Mouse (Mus musculus): Measurements from ENCODE around the gene Ptx4. TPM values are rescaled to one million over a fixed set of nuclear protein-coding genes. Genes with fewer than 3 reads are reported as not detected.

Ptx4 gene
- polyA plus RNA-seq (2017; shearing (Covaris generic)) = not detected

GRCm38 (mm10) chr17:25120406-25120805 lies at the start of gene Ptx4:
Gene Ptx4 (plus strand): TSS chr17:25120760.

GRCm38 (mm10) chr17:25083444-25083931 lies 37.1 kb upstream of the Ptx4 start, which contains the start of gene Tmem204:
Gene Tmem204 (minus strand): TSS chr17:25083591.

GRCm38 (mm10) chr17:25115664-25116432 lies 4.7 kb upstream of the Ptx4 start, which contains the start of gene Telo2:
Gene Telo2 (minus strand): TSS chr17:25115967.

GRCm38 (mm10) chr17:25133275-25133698 lies 12.7 kb downstream of the Ptx4 start, which contains the start of gene Clcn7:
Gene Clcn7 (plus strand): TSS chr17:25133391.

GRCm38 (mm10) chr17:25162161-25162560 lies 41.6 kb downstream of the Ptx4 start, which contains the start of gene Ccdc154:
Gene Ccdc154 (plus strand): TSS chr17:25162461.

Other genes starting within 250 kb of the Ptx4 start
- 111 TPM for gene Nubp2, start 234.4 kb upstream of the Ptx4 start, polyA plus RNA-seq (2017; shearing (Covaris generic))
- gene Spsb3, start 234.1 kb upstream of the Ptx4 start, polyA plus RNA-seq (2017; shearing (Covaris generic)) = 58.7 TPM
- gene Eme2, start 225.7 kb upstream of the Ptx4 start, polyA plus RNA-seq (2017; shearing (Covaris generic)) = 53.5 TPM
- gene Mrps34, start 225.6 kb upstream of the Ptx4 start, polyA plus RNA-seq (2017; shearing (Covaris generic)) = 46.4 TPM
- 67.3 TPM for gene Nme3, start 224.3 kb upstream of the Ptx4 start, polyA plus RNA-seq (2017; shearing (Covaris generic))
- gene Mapk8ip3, start 183.8 kb upstream of the Ptx4 start, polyA plus RNA-seq (2017; shearing (Covaris generic)) = 60.4 TPM
- gene Jpt2, start 160.1 kb upstream of the Ptx4 start, polyA plus RNA-seq (2017; shearing (Covaris generic)) = 38.0 TPM
- gene Cramp1l, start 105.0 kb upstream of the Ptx4 start, polyA plus RNA-seq (2017; shearing (Covaris generic)) = 6.3 TPM
- 26.8 TPM for gene Ift140, start 104.7 kb upstream of the Ptx4 start, polyA plus RNA-seq (2017; shearing (Covaris generic))
- 0.98 TPM for gene Tmem204, start 37.2 kb upstream of the Ptx4 start, polyA plus RNA-seq (2017; shearing (Covaris generic))
- 24.8 TPM for gene Telo2, start 4.8 kb upstream of the Ptx4 start, polyA plus RNA-seq (2017; shearing (Covaris generic))
- 41.9 TPM for gene Clcn7, start 12.6 kb downstream of the Ptx4 start, polyA plus RNA-seq (2017; shearing (Covaris generic))
- not detected for gene Ccdc154, start 41.7 kb downstream of the Ptx4 start, polyA plus RNA-seq (2017; shearing (Covaris generic))
- gene Gm38655, start 54.7 kb downstream of the Ptx4 start, polyA plus RNA-seq (2017; shearing (Covaris generic)) = not detected
- 26.0 TPM for gene BC003965, start 63.8 kb downstream of the Ptx4 start, polyA plus RNA-seq (2017; shearing (Covaris generic))
- 46.6 TPM for gene Unkl, start 67.6 kb downstream of the Ptx4 start, polyA plus RNA-seq (2017; shearing (Covaris generic))
- 89.9 TPM for gene Gnptg, start 119.4 kb downstream of the Ptx4 start, polyA plus RNA-seq (2017; shearing (Covaris generic))
- 45.3 TPM for gene Tsr3, start 119.4 kb downstream of the Ptx4 start, polyA plus RNA-seq (2017; shearing (Covaris generic))
- gene Baiap3, start 135.6 kb downstream of the Ptx4 start, polyA plus RNA-seq (2017; shearing (Covaris generic)) = 42.3 TPM
- gene Ube2i, start 153.9 kb downstream of the Ptx4 start, polyA plus RNA-seq (2017; shearing (Covaris generic)) = 525 TPM
- gene Prss34, start 177.6 kb downstream of the Ptx4 start, polyA plus RNA-seq (2017; shearing (Covaris generic)) = not detected
- not detected for gene Prss28, start 187.9 kb downstream of the Ptx4 start, polyA plus RNA-seq (2017; shearing (Covaris generic))
- gene Prss29, start 197.9 kb downstream of the Ptx4 start, polyA plus RNA-seq (2017; shearing (Covaris generic)) = not detected
- gene Tpsab1, start 224.8 kb downstream of the Ptx4 start, polyA plus RNA-seq (2017; shearing (Covaris generic)) = not detected
- gene Tpsb2, start 245.5 kb downstream of the Ptx4 start, polyA plus RNA-seq (2017; shearing (Covaris generic)) = not detected
- gene Tpsg1, start 248.5 kb downstream of the Ptx4 start, polyA plus RNA-seq (2017; shearing (Covaris generic)) = not detected

All from activated CD4-positive, CD25-positive, alpha-beta regulatory T cell, adult 9 weeks (primary cell).